Mouse (Mus musculus) hindbrain, postnatal 0 days (tissue): ENCODE data around the gene Nme2. TPM values are rescaled to one million over a fixed set of nuclear protein-coding genes. Genes with fewer than 3 reads are reported as not detected.
"Not testable (repeated sequence)": the region's sequence is repeated elsewhere in the genome, so short reads cannot be mapped to it uniquely, and the experiment has no call there.

ENCODE experiments used
- ATAC-seq: fragments of 200-750 bp; cut with Nextera tagmentation; 2 replicates; pipeline ENCODE4 v1.8.0; 2017; ENCODE audit warnings: mild to moderate bottlenecking, moderate TSS enrichment, moderate library complexity
- DNase-seq: peaks from one replicate; pipeline ENCODE4 v3.0.0-alpha.2; 2015; ENCODE audit warnings: low spot score
- H3K27ac ChIP-seq: fragments of 300-500 bp; sonication (generic); 2 replicates; pipeline ENCODE4 v1.5.1; 2014; ENCODE audit warnings: mild to moderate bottlenecking
- H3K27me3 ChIP-seq: fragments of 300-500 bp; sonication (generic); 2 replicates; pipeline ENCODE4 v1.6.1; 2014; ENCODE audit warnings: low read length, mixed read lengths; ENCODE audit not compliant: insufficient read depth
- H3K36me3 ChIP-seq: fragments of 300-500 bp; sonication (generic); 2 replicates; pipeline ENCODE4 v1.6.1; 2014; ENCODE audit warnings: low read length, mixed read lengths; ENCODE audit not compliant: insufficient read depth
- H3K4me1 ChIP-seq: fragments of 300-500 bp; sonication (generic); 2 replicates; pipeline ENCODE4 v1.6.1; 2014; ENCODE audit warnings: antibody characterized with exemption, low read length, mixed read lengths; ENCODE audit not compliant: insufficient read depth
- H3K4me2 ChIP-seq: fragments of 300-500 bp; sonication (generic); 2 replicates; pipeline ENCODE4 v1.6.1; 2014; ENCODE audit warnings: low read depth, mild to moderate bottlenecking, low read length, moderate library complexity, mixed read lengths
- H3K4me3 ChIP-seq: fragments of 300-500 bp; sonication (generic); 2 replicates; pipeline ENCODE4 v1.5.1; 2014; ENCODE audit warnings: low read length
- H3K9ac ChIP-seq: fragments of 300-500 bp; sonication (generic); replicated peaks from 2 replicates; pipeline ENCODE4 v1.6.1; 2014; ENCODE audit warnings: mild to moderate bottlenecking, low read length, moderate library complexity, mixed read lengths
- H3K9me3 ChIP-seq: fragments of 300-500 bp; sonication (generic); 2 replicates; pipeline ENCODE4 v1.6.1; 2016; ENCODE audit warnings: low read length, mixed read lengths
- CTCF ChIP-seq: IDR thresholded peaks from 2 replicates; pipeline ENCODE4 v1.5.1; 2016; ENCODE audit warnings: antibody characterized with exemption, control low read depth, low read depth
- whole genome bisulfite sequencing: fragments of 180-500 bp; shearing (Covaris S2); extraction: QIAGEN DNeasy Blood & Tissue Kit; methylation state at CpG from one replicate; pipeline ENCODE4 v1.1.7; 2014; 5-methylcytosine and 5-hydroxymethylcytosine counted together
- polyA plus RNA-seq: library from polyadenylated mRNA; unstranded; fragments of >200 nt; fragmentation: Nextera tagmentation; extraction: Ambion mirVana; gene quantifications from 2 replicates; pipeline ENCODE4 v1.2.1, GENCODE M21; 2015
- total RNA-seq: library from RNA; depleted of rRNA; stranded (reverse); fragments of >200 nt; gene quantifications from 2 replicates; pipeline ENCODE4 v1.2.3, GENCODE M21; 2014; rRNA removed

Nme2 gene
- total and polyA plus RNA-seq, 2 experiments from 2014 or later: 138 to 328 TPM

GRCm38 (mm10) chr11:93940906-93941305, 15.2 kb downstream of the Nme2 start:
- TF ChIP-seq CTCF: no peak
- no peaks in the 10 kb centered on the region for H3K9me3 ChIP-seq
- DNase-seq (no peak), ATAC-seq (no peak)
- no peaks in the 10 kb centered on the region for H3K4me1 ChIP-seq
- no peaks in the 10 kb centered on the region for H3K27me3 ChIP-seq
- H3K27ac ChIP-seq: no peak overlapping the region
- peaks cover 16% of the 10 kb centered on the region; the same call in 1 of the 2 replicates for H3K36me3 ChIP-seq
- H3K9ac ChIP-seq: no peak overlapping the region
- H3K4me3 ChIP-seq: no peak overlapping the region
- no peak overlapping the region for H3K4me2 ChIP-seq
- 83% methylated on average over 2 of the region's 2 CpGs for WGBS

GRCm38 (mm10) chr11:93929106-93929505, 27.0 kb downstream of the Nme2 start:
- no peak overlapping the region for H3K4me3 ChIP-seq
- H3K36me3 ChIP-seq: peaks cover 30% of the 10 kb centered on the region
- no peak overlapping the region for H3K4me2 ChIP-seq
- TF ChIP-seq CTCF: peak; percentile 37
- H3K9me3 ChIP-seq: no peaks in the 10 kb centered on the region
- no peak overlapping the region for H3K27ac ChIP-seq
- no peaks in the 10 kb centered on the region for H3K27me3 ChIP-seq
- no peak for DNase-seq
- no peak overlapping the region for H3K9ac ChIP-seq
- no peak for ATAC-seq
- no peaks in the 10 kb centered on the region for H3K4me1 ChIP-seq

- H3K4me3 ChIP-seq, H3K9me3 ChIP-seq, H3K27me3 ChIP-seq, H3K4me2 ChIP-seq, ATAC-seq, H3K27ac ChIP-seq, H3K4me1 ChIP-seq, H3K9ac ChIP-seq, DNase-seq: not testable (repeated sequence)
- 95% methylated on average over 2 of the region's 2 CpGs for WGBS
- peaks cover 35% of the 10 kb centered on the region for H3K36me3 ChIP-seq
These were observed 41.0 kb downstream of the Nme2 start for GRCm38 (mm10) chr11:93915019-93915418.

- WGBS: 95% methylated on average over 3 of the region's 3 CpGs
- no peak for ATAC-seq
These were observed 44.5 kb downstream of the Nme2 start for GRCm38 (mm10) chr11:93911603-93912002.

GRCm38 (mm10) chr11:93908829-93909228, 47.2 kb downstream of the Nme2 start:
- Histone ChIP-seq H3K4me2 (no peak overlapping the region), H3K27ac (no peak overlapping the region), H3K27me3 (no peaks in the 10 kb centered on the region), H3K36me3 (peaks cover 32% of the 10 kb centered on the region), H3K4me1 (no peaks in the 10 kb centered on the region), H3K4me3 (no peak overlapping the region), H3K9me3 (no peaks in the 10 kb centered on the region), H3K9ac (no peak overlapping the region)
- no peak for TF ChIP-seq CTCF
- WGBS: 93% methylated on average over 9 of the region's 9 CpGs
- ATAC-seq (no peak), DNase-seq (no peak)

More at GRCm38 (mm10) chr11:93911603-93912002, 44.5 kb downstream of the Nme2 start:
- Histone ChIP-seq H3K27me3 (no peaks in the 10 kb centered on the region), H3K4me2 (no peak overlapping the region), H3K27ac (no peak overlapping the region), H3K9me3 (no peaks in the 10 kb centered on the region), H3K36me3 (peaks cover 38% of the 10 kb centered on the region), H3K4me3 (no peak overlapping the region), H3K4me1 (no peaks in the 10 kb centered on the region), H3K9ac (no peak overlapping the region)
- TF ChIP-seq CTCF: no peak
- DNase-seq: no peak

- H3K9ac ChIP-seq: no peak overlapping the region
- DNase-seq: no peak
- no peak for TF ChIP-seq CTCF
- no peaks in the 10 kb centered on the region for H3K4me1 ChIP-seq
- H3K27ac ChIP-seq: no peak overlapping the region
- H3K27me3 ChIP-seq: no peaks in the 10 kb centered on the region
- 94% methylated on average over 3 of the region's 3 CpGs for WGBS
- H3K4me3 ChIP-seq: no peak overlapping the region
- H3K4me2 ChIP-seq: no peak overlapping the region
- no peaks in the 10 kb centered on the region for H3K9me3 ChIP-seq
- H3K36me3 ChIP-seq: peaks cover 32% of the 10 kb centered on the region
- no peak for ATAC-seq
These were observed 48.2 kb downstream of the Nme2 start for GRCm38 (mm10) chr11:93907839-93908238.

- TF ChIP-seq CTCF: no peak
- no peaks in the 10 kb centered on the region for H3K9me3 ChIP-seq
These were observed 49.2 kb downstream of the Nme2 start for GRCm38 (mm10) chr11:93906834-93907233.

More at GRCm38 (mm10) chr11:93906834-93907233, 49.2 kb downstream of the Nme2 start:
- Histone ChIP-seq H3K27ac (no peak overlapping the region), H3K27me3 (no peaks in the 10 kb centered on the region), H3K4me1 (no peaks in the 10 kb centered on the region), H3K36me3 (peaks cover 32% of the 10 kb centered on the region), H3K4me2 (no peak overlapping the region), H3K4me3 (no peak overlapping the region), H3K9ac (no peak overlapping the region)
- ATAC-seq (no peak), DNase-seq (no peak)
- WGBS: 92% methylated on average over 4 of the region's 4 CpGs

Other genes with a start within 250 kb of the Nme2 start
- gene Utp18, start 70.5 kb downstream of the Nme2 start, total RNA-seq: 24.4 and 25.3 TPM in 2 replicates
- gene Utp18, start 70.5 kb downstream of the Nme2 start, polyA plus RNA-seq: 21.1 and 22.5 TPM in 2 replicates
- gene Mbtd1, start 70.4 kb downstream of the Nme2 start, total RNA-seq: 15.6 and 19.1 TPM in 2 replicates
- gene Mbtd1, start 70.4 kb downstream of the Nme2 start, polyA plus RNA-seq: 13.8 and 14.7 TPM in 2 replicates
- gene Gm20390, start 12.0 kb upstream of the Nme2 start, total RNA-seq: 124 and 128 TPM in 2 replicates
- 402 and 417 TPM in 2 replicates for gene Gm20390, start 12.0 kb upstream of the Nme2 start, polyA plus RNA-seq
- 44.8 and 49.7 TPM in 2 replicates for gene Nme1, start 12.3 kb upstream of the Nme2 start, total RNA-seq
- gene Nme1, start 12.3 kb upstream of the Nme2 start, polyA plus RNA-seq: 309 and 356 TPM in 2 replicates
- gene Spag9, start 39.8 kb upstream of the Nme2 start, total RNA-seq: 110 and 114 TPM in 2 replicates
- gene Spag9, start 39.8 kb upstream of the Nme2 start, polyA plus RNA-seq: 84.8 and 89.1 TPM in 2 replicates